Mouse (Mus musculus): ENCODE results near the gene Cop1.

DNA sequence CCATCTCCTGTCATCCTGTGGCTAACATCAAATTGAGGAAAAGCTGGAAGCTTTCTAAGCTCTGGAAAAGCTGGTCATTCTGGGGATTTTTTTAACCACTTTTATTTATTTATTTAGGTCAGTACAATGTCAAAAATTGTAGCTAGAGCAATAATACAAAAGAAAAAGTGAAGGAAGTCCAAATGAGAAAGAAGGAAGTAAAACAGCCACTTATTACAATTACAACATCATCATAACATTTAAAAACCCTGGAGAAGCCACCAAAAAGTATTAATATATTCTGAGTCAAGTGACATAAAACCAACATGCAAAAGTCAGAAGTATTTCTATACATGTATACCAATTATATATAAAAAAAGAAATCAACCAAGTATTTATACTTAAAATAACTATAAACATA is 30.9 kb upstream of the Cop1 start:
- TF ChIP-seq GATA1 (IDR thresholded peaks at IDR 0.05; ENCODE audit: borderline replicate concordance, low read length) (no peak), FLI1 (IDR thresholded peaks at IDR 0.05; ENCODE audit: low read length) (no peak)
